ENCODE assay signal across 7 mouse cellular contexts in the genomic region with DNA sequence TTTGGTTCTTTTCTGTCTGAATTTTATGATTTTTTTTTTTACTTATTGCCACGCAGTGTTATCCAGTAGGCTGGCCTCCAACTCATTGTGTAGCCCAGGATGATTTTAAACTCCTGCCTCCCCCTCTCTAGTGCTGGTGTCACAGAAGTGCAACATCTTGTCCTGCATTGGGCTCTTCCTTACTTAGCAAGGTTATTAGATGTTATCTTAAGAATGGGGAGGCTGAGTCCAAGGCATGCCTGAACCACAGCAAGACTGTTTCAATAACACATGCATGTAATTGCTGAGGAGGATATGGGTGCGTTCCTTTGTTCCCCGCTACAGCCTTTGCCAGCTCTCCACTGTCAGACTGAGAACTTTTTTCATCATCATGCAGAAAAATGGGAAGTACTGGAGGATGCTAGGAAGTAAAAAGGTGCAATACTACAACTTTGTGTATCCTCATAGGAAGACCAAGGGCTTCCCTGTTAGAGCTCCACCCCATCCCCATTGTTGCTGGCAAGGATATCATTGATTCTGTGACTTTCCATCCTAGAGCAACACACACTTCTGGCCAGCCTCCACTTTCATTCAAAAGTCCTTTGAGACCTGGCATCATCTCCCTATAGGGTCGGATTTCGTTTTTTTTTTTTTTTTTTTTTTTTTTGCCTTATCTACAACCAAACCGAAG. TPM values are rescaled to one million over a fixed set of nuclear protein-coding genes. Genes with fewer than 3 reads are reported as not detected.
DNase-seq lines count a peak whose midpoint lies in the region; ATAC-seq and TF ChIP-seq lines count a peak whose summit lies in the region.

No protein-coding gene starts in this region.

- no peaks in the 10 kb centered on the region for H3K9me3 ChIP-seq in forebrain, embryonic 13.5 days (replicated peaks)
- H3K9me3 ChIP-seq in liver, embryonic 12.5 days (replicated peaks) = no peaks in the 10 kb centered on the region

- peak overlapping the region; percentile 74 for H3K9ac ChIP-seq in forebrain, embryonic 13.5 days
- H3K9ac ChIP-seq in liver, embryonic 12.5 days = peak overlapping the region; percentile 75

- WGBS in forebrain, embryonic 13.5 days = 66% methylated on average over 6 of the region's 6 CpGs
- 31% methylated on average over 6 of the region's 6 CpGs for WGBS in liver, embryonic 12.5 days (ENCODE audit: insufficient replicate concordance)

- H3K27me3 ChIP-seq in testis, adult 2 months (ENCODE audit: control insufficient read depth, insufficient read depth, low read length) = no peaks in the 10 kb centered on the region
- no peaks in the 10 kb centered on the region for H3K27me3 ChIP-seq in forebrain, embryonic 13.5 days
- no peaks in the 10 kb centered on the region for H3K27me3 ChIP-seq in liver, embryonic 12.5 days (replicated peaks)

- no peaks in the 10 kb centered on the region; the same call in none of the 2 replicates for H3K4me1 ChIP-seq in testis, adult 2 months (ENCODE audit: control insufficient read depth, insufficient read depth, low read length)
- peaks cover 22% of the 10 kb centered on the region for H3K4me1 ChIP-seq in forebrain, embryonic 13.5 days
- peaks cover 38% of the 10 kb centered on the region for H3K4me1 ChIP-seq in liver, embryonic 12.5 days

- peaks cover 7% of the 10 kb centered on the region for H3K36me3 ChIP-seq in testis, adult 2 months (ENCODE audit: control insufficient read depth, insufficient read depth, low read length)
- H3K36me3 ChIP-seq in forebrain, embryonic 13.5 days (ENCODE audit: poor library complexity, severe bottlenecking) = peaks cover 34% of the 10 kb centered on the region
- H3K36me3 ChIP-seq in liver, embryonic 12.5 days = peaks cover 42% of the 10 kb centered on the region

- ATAC-seq in forebrain, embryonic 13.5 days = no peak
- no peak for ATAC-seq in liver, embryonic 12.5 days

- peak overlapping the region; percentile 95 for H3K27ac ChIP-seq in testis, adult 2 months (ENCODE audit: control insufficient read depth, insufficient read depth, low read depth, low read length)
- no peak overlapping the region for H3K27ac ChIP-seq in forebrain, embryonic 13.5 days
- H3K27ac ChIP-seq in liver, embryonic 12.5 days = peak overlapping the region; percentile 82

- H3K4me2 ChIP-seq in forebrain, embryonic 13.5 days = peak overlapping the region; percentile 68
- H3K4me2 ChIP-seq in liver, embryonic 12.5 days = peak overlapping the region; percentile 87

- no peak for TF ChIP-seq CTCF in testis, adult 2 months (IDR thresholded peaks at IDR 0.05; ENCODE audit: control insufficient read depth, insufficient read depth, insufficient replicate concordance, low read depth, low read length)

- TF ChIP-seq POLR2A in testis, adult 2 months (IDR thresholded peaks at IDR 0.05; ENCODE audit: control insufficient read depth, low read depth, low read length) = no peak

- DNase-seq in testis, postnatal 14 days (ENCODE audit: low spot score) = no peak
- DNase-seq in urinary bladder, postnatal 10 days (ENCODE audit: low spot score) = no peak
- no peak for DNase-seq in gastrocnemius, postnatal 4 days (ENCODE audit: low spot score in 2 of 2)
- no peak for DNase-seq in testis, postnatal 10 days (ENCODE audit: low spot score)

- peak overlapping the region; percentile 98; the same call in 1 of the 2 replicates for H3K4me3 ChIP-seq in testis, adult 2 months (ENCODE audit: control insufficient read depth, low read depth, low read length)
- H3K4me3 ChIP-seq in forebrain, embryonic 13.5 days = peak overlapping the region; percentile 99
- H3K4me3 ChIP-seq in liver, embryonic 12.5 days = peak overlapping the region; percentile 89

RNA-seq across cellular contexts. Expression of gene Atp5b, which starts 1.1 kb away (rescaled TPM):
- polyA plus RNA-seq in testis, adult 2 months (2012; rRNA removed) = 805 and 830 TPM in 2 replicates
- polyA plus RNA-seq in forebrain, embryonic 13.5 days (2015; fragmentation: Nextera tagmentation; extraction: Ambion mirVana) = 2,170 and 2,214 TPM in 2 replicates
- polyA plus RNA-seq in liver, embryonic 12.5 days (2016; fragmentation: Nextera tagmentation; extraction: Ambion mirVana) = 2,130 and 2,180 TPM in 2 replicates
- 1,000 to 10,000 TPM; 3,386 to 3,414 TPM for total RNA-seq in gastrocnemius, postnatal 4 days (2021)

RNA-seq across cellular contexts. Expression of gene Baz2a, which starts 9.4 kb away (rescaled TPM):
- 90.5 and 100 TPM in 2 replicates for polyA plus RNA-seq in testis, adult 2 months (2012; rRNA removed)
- 11.6 and 12.6 TPM in 2 replicates for polyA plus RNA-seq in forebrain, embryonic 13.5 days (2015; fragmentation: Nextera tagmentation; extraction: Ambion mirVana)
- 8.0 and 8.6 TPM in 2 replicates for polyA plus RNA-seq in liver, embryonic 12.5 days (2016; fragmentation: Nextera tagmentation; extraction: Ambion mirVana)
- total RNA-seq in gastrocnemius, postnatal 4 days (2021) = 10 to 100 TPM; 24.4 to 24.8 TPM

RNA-seq across cellular contexts. Expression of gene Ptges3, which starts 23.2 kb away (rescaled TPM):
- 41.6 and 42.7 TPM in 2 replicates for polyA plus RNA-seq in testis, adult 2 months (2012; rRNA removed)
- 562 and 583 TPM in 2 replicates for polyA plus RNA-seq in forebrain, embryonic 13.5 days (2015; fragmentation: Nextera tagmentation; extraction: Ambion mirVana)
- 406 and 407 TPM in 2 replicates for polyA plus RNA-seq in liver, embryonic 12.5 days (2016; fragmentation: Nextera tagmentation; extraction: Ambion mirVana)
- total RNA-seq in gastrocnemius, postnatal 4 days (2021) = 100 to 1,000 TPM; 108 to 110 TPM

RNA-seq across cellular contexts. Expression of gene Naca, which starts 46.6 kb away (rescaled TPM):
- polyA plus RNA-seq in testis, adult 2 months (2012; rRNA removed) = 229 and 234 TPM in 2 replicates
- 715 and 810 TPM in 2 replicates for polyA plus RNA-seq in forebrain, embryonic 13.5 days (2015; fragmentation: Nextera tagmentation; extraction: Ambion mirVana)
- 666 and 682 TPM in 2 replicates for polyA plus RNA-seq in liver, embryonic 12.5 days (2016; fragmentation: Nextera tagmentation; extraction: Ambion mirVana)
- 100 to 1,000 TPM; 673 TPM for total RNA-seq in gastrocnemius, postnatal 4 days (2021)
